Mouse (Mus musculus) liver, adult 2 months (tissue): ENCODE data around the gene Mrps35. TPM values are rescaled to one million over a fixed set of nuclear protein-coding genes. Genes with fewer than 3 reads are reported as not detected.

ENCODE experiments used
- DNase-seq: peaks from one replicate; pipeline ENCODE4 v3.0.0-alpha.2; 2011; ENCODE audit warnings: low read depth, low spot score; ENCODE audit errors: extremely low read depth
- H3K27ac ChIP-seq: fragments of 200-500 bp; replicated peaks from 2 replicates; pipeline ENCODE4 v1.5.1; 2012; ENCODE audit warnings: low read depth, mild to moderate bottlenecking, control low read depth, inconsistent platforms, low read length; ENCODE audit not compliant: insufficient read depth
- H3K27me3 ChIP-seq: fragments of 200-500 bp; 2 replicates; pipeline ENCODE4 v1.6.1; 2012; ENCODE audit warnings: mild to moderate bottlenecking, moderate library complexity, low read length, inconsistent platforms; ENCODE audit not compliant: control insufficient read depth, insufficient read depth
- H3K36me3 ChIP-seq: fragments of 200-500 bp; 2 replicates; pipeline ENCODE4 v1.6.1; 2012; ENCODE audit warnings: low read length, inconsistent platforms; ENCODE audit not compliant: control insufficient read depth, insufficient read depth
- H3K4me1 ChIP-seq: fragments of 200-500 bp; 2 replicates; pipeline ENCODE4 v1.6.1; 2011; ENCODE audit warnings: low read length; ENCODE audit not compliant: control insufficient read depth, insufficient read depth
- H3K4me3 ChIP-seq: fragments of 200-500 bp; 2 replicates; pipeline ENCODE4 v1.5.1; 2011; ENCODE audit warnings: low read depth, mild to moderate bottlenecking, control low read depth, low read length, moderate library complexity; ENCODE audit not compliant: insufficient read depth
- H3K79me2 ChIP-seq: fragments of 200-500 bp; 2 replicates; pipeline ENCODE4 v1.6.1; 2012; ENCODE audit warnings: inconsistent platforms, mild to moderate bottlenecking, low read length, moderate library complexity; ENCODE audit not compliant: control insufficient read depth, insufficient read depth
- H3K9ac ChIP-seq: fragments of 200-500 bp; 2 replicates; pipeline ENCODE4 v1.6.1; 2012; ENCODE audit warnings: low read depth, mild to moderate bottlenecking, control low read depth, inconsistent platforms, low read length
- CTCF ChIP-seq: fragments of 200-500 bp; IDR thresholded peaks from 2 replicates; pipeline ENCODE4 v1.5.1; 2011; ENCODE audit warnings: low read depth, low read length, control low read depth
- POLR2A ChIP-seq: fragments of 200-500 bp; IDR thresholded peaks from 2 replicates; pipeline ENCODE4 v1.6.1; 2011; ENCODE audit warnings: low read length, control low read depth; ENCODE audit not compliant: insufficient read depth; ENCODE audit errors: extremely low read depth
- whole genome bisulfite sequencing: fragments of 180-500 bp; shearing (Covaris S2); methylation state at CpG from one replicate; pipeline ENCODE4 v1.1.7; 2018; 5-methylcytosine and 5-hydroxymethylcytosine counted together
- polyA plus RNA-seq: library from polyadenylated mRNA; depleted of rRNA; stranded (reverse); fragments of >200 nt; gene quantifications from 2 replicates; pipeline ENCODE4 v1.2.3, GENCODE M21; 2012
- total RNA-seq: library from RNA; depleted of rRNA; stranded (reverse); fragments of >200 nt; gene quantifications from 2 replicates; pipeline ENCODE4 v1.2.3, GENCODE M21; 2014

The Mrps35 gene
- total and polyA plus RNA-seq, 2 experiments, result 9.6 to 22.1 TPM

- peaks cover 14% of the 10 kb centered on the region for H3K4me1 ChIP-seq
- under 1% methylated on average over 99 of the region's 99 CpGs for WGBS
- no peaks in the 10 kb centered on the region for H3K36me3 ChIP-seq
- H3K79me2 ChIP-seq, result peaks cover 11% of the 10 kb centered on the region
- TF ChIP-seq CTCF (peak; percentile 3; the same call in 1 of the 2 replicates), POLR2A (0 out of 2 replicates have a peak, but pooled peaks have one; percentile 53)
- peak within 1 kb of the TSS; percentile 64 for H3K27ac ChIP-seq
- peak; percentile 65 for DNase-seq
- H3K27me3 ChIP-seq, result no peaks in the 10 kb centered on the region
- peak within 1 kb of the TSS; percentile 91 for H3K4me3 ChIP-seq
- peak within 1 kb of the TSS; percentile 71 for H3K9ac ChIP-seq
Measured at GRCm38 (mm10) chr6:147091136-147092120, 48.9 kb downstream of the Mrps35 start, which contains the start of gene Klhl42. Gene Klhl42, plus strand, starts transcription at chr6:147091379.

GRCm38 (mm10) chr6:147092136-147092535 lies 49.6 kb downstream of the Mrps35 start:
- peak; percentile 55 for DNase-seq
- H3K36me3 ChIP-seq, result no peaks in the 10 kb centered on the region
- H3K4me1 ChIP-seq, result peaks cover 14% of the 10 kb centered on the region
- peaks cover 11% of the 10 kb centered on the region for H3K79me2 ChIP-seq
- peak overlapping the region; percentile 71 for H3K9ac ChIP-seq
- H3K27ac ChIP-seq, result no peak overlapping the region
- peak overlapping the region; percentile 91 for H3K4me3 ChIP-seq
- H3K27me3 ChIP-seq, result no peaks in the 10 kb centered on the region
- WGBS, result 2% methylated on average over 15 of the region's 15 CpGs
- TF ChIP-seq CTCF (no peak), POLR2A (no peak)

GRCm38 (mm10) chr6:147094771-147095170 lies 52.2 kb downstream of the Mrps35 start:
- TF ChIP-seq CTCF (no peak), POLR2A (no peak)
- H3K4me1 ChIP-seq, result peaks cover 9% of the 10 kb centered on the region
- DNase-seq, result no peak
- no peaks in the 10 kb centered on the region for H3K27me3 ChIP-seq
- no peak overlapping the region for H3K9ac ChIP-seq
- H3K79me2 ChIP-seq, result peaks cover 13% of the 10 kb centered on the region
- no peak overlapping the region for H3K4me3 ChIP-seq
- no peaks in the 10 kb centered on the region for H3K36me3 ChIP-seq
- H3K27ac ChIP-seq, result no peak overlapping the region
- WGBS, result 94% methylated on average over 7 of the region's 7 CpGs

- no peak for TF ChIP-seq POLR2A
- TF ChIP-seq CTCF, result no peak
- no peak for DNase-seq
- no peak overlapping the region for H3K4me3 ChIP-seq
- no peak overlapping the region for H3K9ac ChIP-seq
- no peaks in the 10 kb centered on the region for H3K27me3 ChIP-seq
- H3K79me2 ChIP-seq, result peaks cover 13% of the 10 kb centered on the region
- 94% methylated on average over 4 of the region's 4 CpGs for WGBS
- no peak overlapping the region for H3K27ac ChIP-seq
- H3K36me3 ChIP-seq, result no peaks in the 10 kb centered on the region
- H3K4me1 ChIP-seq, result peaks cover 6% of the 10 kb centered on the region
Measured at GRCm38 (mm10) chr6:147096109-147096508, 53.5 kb downstream of the Mrps35 start.

- Histone ChIP-seq H3K36me3 (no peaks in the 10 kb centered on the region), H3K27ac (no peak overlapping the region), H3K27me3 (no peaks in the 10 kb centered on the region), H3K4me3 (no peak overlapping the region), H3K9ac (no peak overlapping the region), H3K4me1 (peaks cover 6% of the 10 kb centered on the region), H3K79me2 (peaks cover 11% of the 10 kb centered on the region)
- TF ChIP-seq CTCF (no peak), POLR2A (no peak)
- no peak for DNase-seq
- WGBS, result 83% methylated on average over 3 of the region's 3 CpGs
Measured at GRCm38 (mm10) chr6:147096934-147097333, 54.4 kb downstream of the Mrps35 start.
